Mouse (Mus musculus): ENCODE measurements at regions not wholly inside any gene's neighbourhood (a gene's known extent, or its start where the extent isn't known, plus 50 kb on each side); places are given as distances from the start of the nearest gene placed in this dataset.

DNA sequence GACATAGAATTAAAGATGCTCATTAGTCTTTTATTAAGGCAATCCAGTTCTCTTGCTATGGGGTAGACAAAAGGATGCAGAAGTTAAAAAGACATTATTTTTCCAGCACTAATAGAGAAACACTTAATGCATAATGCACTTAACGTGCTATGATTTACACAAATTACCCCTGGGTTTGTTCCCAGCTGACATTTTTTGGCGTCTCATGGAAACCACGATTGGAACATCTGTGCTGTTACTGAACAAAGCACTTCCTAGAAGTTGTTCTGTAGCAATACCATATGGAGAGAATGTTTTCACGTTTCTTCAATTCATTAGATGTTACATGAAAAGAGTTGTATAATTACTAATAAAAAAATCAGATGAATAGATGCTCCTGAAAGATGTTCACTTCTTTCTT is 635.2 kb downstream of the Gm597 start:
- no peak for DNase-seq

- no peak for DNase-seq
These were observed 678.0 kb downstream of the Gm597 start for GRCm38 (mm10) chr1:28102021-28102526.

DNA sequence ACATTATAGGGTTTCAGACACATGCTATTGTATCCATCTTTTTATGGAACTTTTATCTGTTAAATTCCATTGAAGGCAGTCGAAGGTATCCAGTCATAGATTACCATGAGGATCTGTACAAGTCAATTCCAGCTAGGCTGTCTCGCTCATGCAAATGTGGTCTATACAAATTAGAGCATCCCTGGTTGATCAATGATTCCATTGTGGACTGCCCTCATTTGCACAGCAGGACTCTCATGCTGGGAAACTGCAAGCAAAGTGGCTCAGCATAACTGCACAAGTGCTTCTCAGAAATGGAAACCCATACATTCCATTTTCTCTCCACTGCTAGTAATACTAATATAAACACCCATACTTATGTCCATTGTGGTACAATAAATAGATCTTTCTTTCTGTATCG is 695.6 kb downstream of the Gm597 start:
- DNase-seq = no peak

- peak; percentile 4 for DNase-seq
These were observed 726.1 kb downstream of the Gm597 start for GRCm38 (mm10) chr1:28053980-28054379.

GRCm38 (mm10) chr1:28047964-28048363 is 732.1 kb downstream of the Gm597 start:
- DNase-seq = no peak

GRCm38 (mm10) chr1:28047379-28047778 is 732.7 kb downstream of the Gm597 start:
- DNase-seq = no peak

GRCm38 (mm10) chr1:28045695-28046094 is 734.4 kb downstream of the Gm597 start:
- DNase-seq = no peak

- DNase-seq = no peak
These were observed 754.3 kb downstream of the Gm597 start for GRCm38 (mm10) chr1:28025720-28026119.

- no peak for DNase-seq
These were observed 781.6 kb downstream of the Gm597 start for GRCm38 (mm10) chr1:27998434-27998833.

DNA sequence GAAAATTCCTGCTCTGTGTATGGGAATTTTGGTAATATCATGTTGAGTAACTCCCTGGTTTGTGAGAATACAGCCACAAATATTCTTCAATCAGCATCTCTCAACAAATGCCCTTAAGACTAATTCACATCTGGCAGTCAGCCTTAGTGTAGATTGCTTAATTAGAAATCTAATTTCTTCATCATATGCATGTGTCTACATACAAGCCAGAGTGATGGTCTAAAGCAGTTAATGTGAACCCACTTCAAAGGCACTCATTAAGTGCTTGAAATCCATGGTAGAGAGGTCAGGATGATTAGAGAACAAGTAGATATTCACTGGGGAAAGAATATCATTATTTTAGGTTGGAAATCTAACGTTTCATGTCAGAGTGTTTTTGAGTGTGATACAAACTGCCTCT is 816.7 kb downstream of the Gm597 start:
- DNase-seq = no peak

All from adrenal gland, adult 2 months (tissue).